Mouse (Mus musculus) liver, postnatal 0 days (tissue): ENCODE results near the gene Sh3d21.

Source experiments
- CTCF ChIP-seq: sonication (generic); IDR thresholded peaks from 2 replicates; pipeline ENCODE4 v1.5.1; 2016; ENCODE audit warnings: antibody characterized with exemption, low read depth
- EP300 ChIP-seq: IDR thresholded peaks from 2 replicates; pipeline ENCODE4 v1.6.1; 2016; ENCODE audit warnings: antibody characterized with exemption, low read depth, mild to moderate bottlenecking

- TF ChIP-seq CTCF (no peak), EP300 (no peak)
Measured at GRCm38 (mm10) chr4:126200036-126200435, 36.7 kb upstream of the Sh3d21 start.
